Mouse (Mus musculus): ENCODE data around the gene Atp1a2. TPM values are rescaled to one million over a fixed set of nuclear protein-coding genes. Genes with fewer than 3 reads are reported as not detected.
A peak's percentile ranks its signal among the peaks of the same experiment; 100 is the strongest.

Atp1a2 gene
- polyA plus RNA-seq, 1 experiment from 2014 or later, result 0.16 TPM

GRCm38 (mm10) chr1:172319346-172319745, 21.5 kb upstream of the Atp1a2 start:
- no peaks in the 10 kb centered on the region for H3K9me3 ChIP-seq (ENCODE audit: control insufficient read depth, low read length)
- no peaks in the 10 kb centered on the region for H3K4me1 ChIP-seq (replicated peaks; ENCODE audit: control insufficient read depth, insufficient read depth, low read length)
- DNase-seq (ENCODE audit: low spot score), result no peak
- H3K4me2 ChIP-seq, result no peak overlapping the region
- peaks cover 5% of the 10 kb centered on the region; the same call in 1 of the 2 replicates for H3K36me3 ChIP-seq (ENCODE audit: control insufficient read depth, insufficient read depth, low read length)
- H3K27me3 ChIP-seq (replicated peaks; ENCODE audit: control insufficient read depth, insufficient read depth, low read length), result peaks cover 7% of the 10 kb centered on the region
- WGBS, result 89% methylated on average over 7 of the region's 7 CpGs
- H3K4me3 ChIP-seq (ENCODE audit: low read depth, low read length), result no peak overlapping the region
- ATAC-seq (replicated peaks; ENCODE audit: low FRiP score), result no peak
- no peak overlapping the region for H3K9ac ChIP-seq (ENCODE audit: low read depth, low read length)
- H3K27ac ChIP-seq (ENCODE audit: low read depth, low read length), result no peak overlapping the region

GRCm38 (mm10) chr1:172318424-172319035, 20.7 kb upstream of the Atp1a2 start:
- no peak overlapping the region for H3K9ac ChIP-seq (ENCODE audit: low read depth, low read length)
- 87% methylated on average over 19 of the region's 19 CpGs for WGBS

GRCm38 (mm10) chr1:172317946-172318345, 20.1 kb upstream of the Atp1a2 start:
- Histone ChIP-seq H3K4me1 (replicated peaks; ENCODE audit: control insufficient read depth, insufficient read depth, low read length) (peaks cover 8% of the 10 kb centered on the region), H3K36me3 (ENCODE audit: control insufficient read depth, insufficient read depth, low read length) (peaks cover 5% of the 10 kb centered on the region; the same call in 1 of the 2 replicates), H3K4me2 (no peak overlapping the region), H3K9ac (ENCODE audit: low read depth, low read length) (no peak overlapping the region), H3K9me3 (ENCODE audit: control insufficient read depth, low read length) (no peaks in the 10 kb centered on the region), H3K27me3 (replicated peaks; ENCODE audit: control insufficient read depth, insufficient read depth, low read length) (peaks cover 5% of the 10 kb centered on the region), H3K4me3 (ENCODE audit: low read depth, low read length) (no peak overlapping the region), H3K27ac (ENCODE audit: low read depth, low read length) (no peak overlapping the region)
- ATAC-seq (replicated peaks; ENCODE audit: low FRiP score) (no peak), DNase-seq (ENCODE audit: low spot score) (no peak)
- WGBS, result 76% methylated on average over 15 of the region's 15 CpGs

More at GRCm38 (mm10) chr1:172318424-172319035, 20.7 kb upstream of the Atp1a2 start:
- H3K4me1 ChIP-seq (replicated peaks; ENCODE audit: control insufficient read depth, insufficient read depth, low read length), result 0 out of 2 replicates have a peak, but pooled peaks cover 3% of the 10 kb centered on the region
- peaks cover 6% of the 10 kb centered on the region for H3K27me3 ChIP-seq (replicated peaks; ENCODE audit: control insufficient read depth, insufficient read depth, low read length)
- no peak overlapping the region for H3K4me3 ChIP-seq (ENCODE audit: low read depth, low read length)
- H3K9me3 ChIP-seq (ENCODE audit: control insufficient read depth, low read length), result no peaks in the 10 kb centered on the region
- H3K27ac ChIP-seq (ENCODE audit: low read depth, low read length), result no peak overlapping the region
- DNase-seq (ENCODE audit: low spot score) (no peak), ATAC-seq (replicated peaks; ENCODE audit: low FRiP score) (no peak)
- H3K36me3 ChIP-seq (ENCODE audit: control insufficient read depth, insufficient read depth, low read length), result peaks cover 5% of the 10 kb centered on the region; the same call in 1 of the 2 replicates
- H3K4me2 ChIP-seq, result no peak overlapping the region

GRCm38 (mm10) chr1:172317431-172317830, 19.6 kb upstream of the Atp1a2 start:
- Histone ChIP-seq H3K27ac (ENCODE audit: low read depth, low read length) (no peak overlapping the region), H3K4me2 (no peak overlapping the region), H3K9me3 (ENCODE audit: control insufficient read depth, low read length) (no peaks in the 10 kb centered on the region), H3K27me3 (replicated peaks; ENCODE audit: control insufficient read depth, insufficient read depth, low read length) (0 out of 2 replicates have a peak, but pooled peaks cover under 1% of the 10 kb centered on the region), H3K36me3 (ENCODE audit: control insufficient read depth, insufficient read depth, low read length) (peaks cover 5% of the 10 kb centered on the region; the same call in 1 of the 2 replicates), H3K4me3 (ENCODE audit: low read depth, low read length) (no peak overlapping the region), H3K9ac (ENCODE audit: low read depth, low read length) (no peak overlapping the region), H3K4me1 (replicated peaks; ENCODE audit: control insufficient read depth, insufficient read depth, low read length) (peaks cover 12% of the 10 kb centered on the region)
- ATAC-seq (replicated peaks; ENCODE audit: low FRiP score) (no peak), DNase-seq (ENCODE audit: low spot score) (no peak)
- WGBS, result 68% methylated on average over 18 of the region's 18 CpGs

GRCm38 (mm10) chr1:172314911-172315310, 17.0 kb upstream of the Atp1a2 start:
- Histone ChIP-seq H3K4me1 (replicated peaks; ENCODE audit: control insufficient read depth, insufficient read depth, low read length) (peaks cover 23% of the 10 kb centered on the region), H3K9ac (ENCODE audit: low read depth, low read length) (no peak overlapping the region), H3K27ac (ENCODE audit: low read depth, low read length) (no peak overlapping the region), H3K4me3 (ENCODE audit: low read depth, low read length) (no peak overlapping the region), H3K9me3 (ENCODE audit: control insufficient read depth, low read length) (no peaks in the 10 kb centered on the region), H3K27me3 (replicated peaks; ENCODE audit: control insufficient read depth, insufficient read depth, low read length) (no peaks in the 10 kb centered on the region), H3K36me3 (ENCODE audit: control insufficient read depth, insufficient read depth, low read length) (peaks cover 5% of the 10 kb centered on the region; the same call in 1 of the 2 replicates), H3K4me2 (no peak overlapping the region)
- DNase-seq (ENCODE audit: low spot score) (no peak), ATAC-seq (replicated peaks; ENCODE audit: low FRiP score) (no peak)
- 69% methylated on average over 3 of the region's 3 CpGs for WGBS

GRCm38 (mm10) chr1:172313613-172314411, 15.9 kb upstream of the Atp1a2 start:
- Histone ChIP-seq H3K27ac (ENCODE audit: low read depth, low read length) (no peak overlapping the region), H3K9ac (ENCODE audit: low read depth, low read length) (0 out of 2 replicates have a peak overlapping the region, but pooled peaks have one; percentile 6), H3K4me1 (replicated peaks; ENCODE audit: control insufficient read depth, insufficient read depth, low read length) (peaks cover 28% of the 10 kb centered on the region), H3K4me3 (ENCODE audit: low read depth, low read length) (no peak overlapping the region; the same call in 1 of the 2 replicates), H3K4me2 (peak overlapping the region; percentile 99), H3K9me3 (ENCODE audit: control insufficient read depth, low read length) (no peaks in the 10 kb centered on the region), H3K27me3 (replicated peaks; ENCODE audit: control insufficient read depth, insufficient read depth, low read length) (no peaks in the 10 kb centered on the region), H3K36me3 (ENCODE audit: control insufficient read depth, insufficient read depth, low read length) (peaks cover 5% of the 10 kb centered on the region; the same call in 1 of the 2 replicates)
- DNase-seq (ENCODE audit: low spot score) (no peak), ATAC-seq (replicated peaks; ENCODE audit: low FRiP score) (no peak)
- WGBS, result 79% methylated on average over 10 of the region's 10 CpGs

- H3K4me2 ChIP-seq, result peak overlapping the region; percentile 99
- peaks cover 2% of the 10 kb centered on the region; the same call in 1 of the 2 replicates for H3K36me3 ChIP-seq (ENCODE audit: control insufficient read depth, insufficient read depth, low read length)
- H3K4me3 ChIP-seq (ENCODE audit: low read depth, low read length), result peak overlapping the region; percentile 81
- peak; percentile 46 for ATAC-seq (replicated peaks; ENCODE audit: low FRiP score)
- 15% methylated on average over 16 of the region's 16 CpGs for WGBS
- no peaks in the 10 kb centered on the region for H3K27me3 ChIP-seq (replicated peaks; ENCODE audit: control insufficient read depth, insufficient read depth, low read length)
- peak overlapping the region; percentile 79 for H3K9ac ChIP-seq (ENCODE audit: low read depth, low read length)
- peaks cover 28% of the 10 kb centered on the region for H3K4me1 ChIP-seq (replicated peaks; ENCODE audit: control insufficient read depth, insufficient read depth, low read length)
- DNase-seq (ENCODE audit: low spot score), result no peak
- H3K9me3 ChIP-seq (ENCODE audit: control insufficient read depth, low read length), result no peaks in the 10 kb centered on the region
- 0 out of 2 replicates have a peak overlapping the region, but pooled peaks have one; percentile 81 for H3K27ac ChIP-seq (ENCODE audit: low read depth, low read length)
Observed at GRCm38 (mm10) chr1:172312768-172313561, 15.1 kb upstream of the Atp1a2 start.
